Mouse (Mus musculus) G1E (cell line): ENCODE measurements at regions not wholly inside any gene's neighbourhood (a gene's known extent, or its start where the extent isn't known, plus 50 kb on each side); places are given as distances from the start of the nearest gene placed in this dataset.

Source experiments
- ATAC-seq: 2 replicates; pipeline ENCODE4 v1.8.0; 2016; ENCODE audit warnings: mild to moderate bottlenecking; ENCODE audit not compliant: insufficient number of reproducible peaks, poor library complexity, low FRiP score, severe bottlenecking; ENCODE audit errors: extremely low read depth
- DNase-seq: peaks from one replicate; pipeline ENCODE4 v3.0.0; 2012; ENCODE audit warnings: low spot score
- H3K27me3 ChIP-seq: 2 replicates; pipeline ENCODE4 v1.6.1; 2012; ENCODE audit warnings: mild to moderate bottlenecking, low read length, inconsistent platforms; ENCODE audit not compliant: insufficient read depth
- H3K36me3 ChIP-seq: replicated peaks from 2 replicates; pipeline ENCODE3; 2012; ENCODE audit warnings: mild to moderate bottlenecking, inconsistent platforms
- H3K4me1 ChIP-seq: 2 replicates; pipeline ENCODE4 v1.6.1; 2012; ENCODE audit warnings: low read depth, low read length, inconsistent platforms, mixed read lengths; ENCODE audit not compliant: insufficient read depth
- H3K4me3 ChIP-seq: 2 replicates; pipeline ENCODE4 v1.5.1; 2012; ENCODE audit warnings: low read depth, mild to moderate bottlenecking, inconsistent platforms, low read length, moderate library complexity, mixed read lengths
- H3K9me3 ChIP-seq: replicated peaks from 2 replicates; pipeline ENCODE4 v1.6.1; 2012; ENCODE audit warnings: inconsistent platforms
- CTCF ChIP-seq: IDR thresholded peaks from 2 replicates; pipeline ENCODE4 v1.5.1; 2012; ENCODE audit warnings: low read depth, low read length, inconsistent platforms, mixed read lengths
- GATA1 ChIP-seq: IDR thresholded peaks from 2 replicates; pipeline ENCODE4 v1.6.1; 2012; ENCODE audit warnings: borderline replicate concordance, low read length, inconsistent platforms, mixed read lengths
- GATA2 ChIP-seq: IDR thresholded peaks from 2 replicates; pipeline ENCODE4 v1.6.1; 2012; ENCODE audit warnings: low read depth, low read length, inconsistent platforms, borderline replicate concordance
- POLR2AphosphoS5 ChIP-seq: IDR thresholded peaks from 2 replicates; pipeline ENCODE4 v1.6.1; 2012; ENCODE audit warnings: low read depth, low read length, inconsistent platforms; ENCODE audit not compliant: insufficient replicate concordance
- TAL1 ChIP-seq: conservative IDR thresholded peaks from 2 replicates; pipeline ENCODE4 v1.6.1; 2012; ENCODE audit warnings: low read depth, low read length, inconsistent platforms, mixed read lengths

GRCm38 (mm10) chr10:111608385-111609093 is 102.5 kb downstream of the Phlda1 start:
- TF ChIP-seq POLR2AphosphoS5 (no peak), CTCF (no peak), GATA1 (no peak), TAL1 (no peak), GATA2 (no peak)
- Histone ChIP-seq H3K4me1 (peaks cover 3% of the 10 kb centered on the region; the same call in 1 of the 2 replicates), H3K27me3 (peaks cover 20% of the 10 kb centered on the region), H3K9me3 (no peaks in the 10 kb centered on the region), H3K36me3 (no peaks in the 10 kb centered on the region), H3K4me3 (no peak overlapping the region)
- DNase-seq (no peak), ATAC-seq (no peak)

GRCm38 (mm10) chr10:111609889-111610288 is 103.8 kb downstream of the Phlda1 start:
- no peak for TF ChIP-seq POLR2AphosphoS5

GRCm38 (mm10) chr10:111619627-111620270 is 113.7 kb downstream of the Phlda1 start:
- TF ChIP-seq POLR2AphosphoS5 (no peak), GATA2 (no peak), GATA1 (no peak), CTCF (no peak), TAL1 (no peak)
- Histone ChIP-seq H3K27me3 (peaks cover 35% of the 10 kb centered on the region), H3K36me3 (no peaks in the 10 kb centered on the region), H3K4me1 (no peaks in the 10 kb centered on the region; the same call in 1 of the 2 replicates), H3K4me3 (no peak overlapping the region), H3K9me3 (no peaks in the 10 kb centered on the region)
- DNase-seq = no peak
- no peak; the same call in 1 of the 2 replicates for ATAC-seq

More at GRCm38 (mm10) chr10:111609889-111610288, 103.8 kb downstream of the Phlda1 start:
- Histone ChIP-seq H3K4me1 (peaks cover 4% of the 10 kb centered on the region; the same call in 1 of the 2 replicates), H3K9me3 (no peaks in the 10 kb centered on the region), H3K36me3 (no peaks in the 10 kb centered on the region), H3K4me3 (no peak overlapping the region), H3K27me3 (peaks cover 26% of the 10 kb centered on the region)
- no peak for ATAC-seq
- DNase-seq = no peak

GRCm38 (mm10) chr10:111620927-111621676 is 115.0 kb downstream of the Phlda1 start:
- H3K36me3 ChIP-seq = no peaks in the 10 kb centered on the region
- no peak for ATAC-seq
- H3K27me3 ChIP-seq = peaks cover 44% of the 10 kb centered on the region
- no peaks in the 10 kb centered on the region for H3K9me3 ChIP-seq
- TF ChIP-seq TAL1 (no peak), GATA2 (no peak), POLR2AphosphoS5 (no peak), GATA1 (no peak), CTCF (no peak)
- H3K4me3 ChIP-seq = no peak overlapping the region
- H3K4me1 ChIP-seq = no peaks in the 10 kb centered on the region; the same call in 1 of the 2 replicates
- no peak for DNase-seq

GRCm38 (mm10) chr10:111622789-111623188 is 116.7 kb downstream of the Phlda1 start:
- H3K27me3 ChIP-seq = peaks cover 36% of the 10 kb centered on the region
- no peak for TF ChIP-seq GATA2
- H3K36me3 ChIP-seq = no peaks in the 10 kb centered on the region
- H3K4me3 ChIP-seq = no peak overlapping the region
- no peaks in the 10 kb centered on the region for H3K9me3 ChIP-seq
- H3K4me1 ChIP-seq = no peaks in the 10 kb centered on the region; the same call in 1 of the 2 replicates
- DNase-seq (no peak), ATAC-seq (no peak)

GRCm38 (mm10) chr10:111624021-111624420 is 117.9 kb downstream of the Phlda1 start:
- H3K9me3 ChIP-seq = no peaks in the 10 kb centered on the region
- DNase-seq = no peak
- H3K4me1 ChIP-seq = no peaks in the 10 kb centered on the region
- peaks cover 33% of the 10 kb centered on the region for H3K27me3 ChIP-seq
- no peaks in the 10 kb centered on the region for H3K36me3 ChIP-seq
- TF ChIP-seq TAL1 = no peak
- TF ChIP-seq POLR2AphosphoS5 = no peak
- no peak for TF ChIP-seq GATA1
- TF ChIP-seq CTCF = no peak
- TF ChIP-seq GATA2 = no peak
- no peak for ATAC-seq
- H3K4me3 ChIP-seq = no peak overlapping the region
